Comparison of ENCODE assay signal across 8 mouse cellular contexts in the genomic region with DNA sequence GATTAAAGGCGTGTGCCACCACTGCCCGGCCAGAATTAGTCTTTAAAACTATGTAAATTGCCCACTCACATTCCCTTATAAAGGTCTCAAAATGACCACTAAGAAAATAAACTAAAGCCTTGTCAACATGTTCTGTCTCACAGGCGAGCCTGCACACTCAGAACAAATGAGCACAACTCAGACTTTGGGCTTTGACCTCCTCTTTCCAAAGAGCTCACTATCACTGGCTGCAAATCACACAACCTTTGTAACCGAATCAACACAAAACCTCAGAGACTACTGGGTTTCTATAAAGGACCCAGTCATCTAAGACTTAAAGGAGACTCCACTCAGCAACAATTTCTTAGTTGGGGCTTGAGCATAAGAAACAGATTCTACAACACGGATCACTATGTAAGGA. TPM values are rescaled to one million over a fixed set of nuclear protein-coding genes. Genes with fewer than 3 reads are reported as not detected.
DNase-seq lines count a peak whose midpoint lies in the region; ATAC-seq and TF ChIP-seq lines count a peak whose summit lies in the region.

No protein-coding gene starts in this region.

- H3K27ac ChIP-seq in gastrocnemius, adult 2 months: peak overlapping the region; percentile 98
- H3K27ac ChIP-seq in ES-E14 (ENCODE audit: insufficient read depth, low read depth, low read length, poor library complexity, severe bottlenecking): no peak overlapping the region
- H3K27ac ChIP-seq in hindbrain, embryonic 13.5 days: no peak overlapping the region
- peak overlapping the region; percentile 96 for H3K27ac ChIP-seq in liver, embryonic 15.5 days (replicated peaks)

- intact Hi-C loops in gastrocnemius, adult 2 months (cut with DNase I): no loop called here

- H3K27me3 ChIP-seq in hindbrain, embryonic 13.5 days: no peaks in the 10 kb centered on the region
- no peaks in the 10 kb centered on the region for H3K27me3 ChIP-seq in liver, embryonic 15.5 days

- DNase-seq in gastrocnemius, adult 2 months: no peak
- DNase-seq in gastrocnemius, postnatal 4 days (ENCODE audit: low spot score in 2 of 2): no peak
- DNase-seq in ES-E14 (ENCODE audit: low read depth, low spot score): no peak
- no peak for DNase-seq in urinary bladder, adult 18-20 months (ENCODE audit: low spot score in 2 of 2)
- no peak for DNase-seq in thymus, postnatal 10 days (ENCODE audit: low spot score in 2 of 2)

- peaks cover 10 to 17% of the 10 kb centered on the region in 2 experiments; a peak in 3 of 4 replicates for H3K4me1 ChIP-seq in ES-E14 (ENCODE audit: control insufficient read depth in 2 of 2, insufficient read depth in 2 of 2, low read length in 2 of 2, poor library complexity in 1 of 2)
- peaks cover 45% of the 10 kb centered on the region for H3K4me1 ChIP-seq in hindbrain, embryonic 13.5 days (replicated peaks)
- peaks cover 88% of the 10 kb centered on the region for H3K4me1 ChIP-seq in liver, embryonic 15.5 days (replicated peaks)

- H3K36me3 ChIP-seq in ES-E14 (ENCODE audit: control insufficient read depth, insufficient read depth, low read length, poor library complexity, severe bottlenecking): peaks cover 9% of the 10 kb centered on the region; the same call in 1 of the 2 replicates
- H3K36me3 ChIP-seq in hindbrain, embryonic 13.5 days: no peaks in the 10 kb centered on the region
- H3K36me3 ChIP-seq in liver, embryonic 15.5 days (replicated peaks): 0 out of 2 replicates have a peak, but pooled peaks cover 6% of the 10 kb centered on the region

- TF ChIP-seq CTCF in gastrocnemius, adult 2 months (IDR thresholded peaks at IDR 0.05): no peak

- H3K9ac ChIP-seq in ES-E14 (ENCODE audit: insufficient read depth, low read depth, low read length, poor library complexity, severe bottlenecking): peak overlapping the region; percentile 90; the same call in 1 of the 2 replicates
- H3K9ac ChIP-seq in hindbrain, embryonic 13.5 days: peak overlapping the region; percentile 98
- H3K9ac ChIP-seq in liver, embryonic 15.5 days: peak overlapping the region; percentile 96

- ATAC-seq in hindbrain, embryonic 13.5 days (ENCODE audit: low FRiP score): no peak
- no peak for ATAC-seq in liver, embryonic 15.5 days (ENCODE audit: insufficient read depth)
- no peak for ATAC-seq in megakaryocyte-erythroid progenitor cell, adult 5-6 weeks (replicated peaks; ENCODE audit: low FRiP score, low TSS enrichment, poor library complexity, severe bottlenecking)

- H3K9me3 ChIP-seq in ES-E14 (ENCODE audit: control insufficient read depth, insufficient read depth, low read depth, low read length): no peaks in the 10 kb centered on the region
- H3K9me3 ChIP-seq in hindbrain, embryonic 13.5 days: no peaks in the 10 kb centered on the region
- no peaks in the 10 kb centered on the region for H3K9me3 ChIP-seq in liver, embryonic 15.5 days (replicated peaks)

- WGBS in hindbrain, embryonic 13.5 days: 80% methylated on average over 5 of the region's 5 CpGs
- WGBS in liver, embryonic 15.5 days (ENCODE audit: insufficient replicate concordance): 33% methylated on average over 5 of the region's 5 CpGs

- H3K4me3 ChIP-seq in gastrocnemius, adult 2 months: peak overlapping the region; percentile 95
- peak overlapping the region; percentile 73 to 93; a peak in 2 of 4 replicates for H3K4me3 ChIP-seq in ES-E14 (ENCODE audit: insufficient read depth in 1 of 2, low read depth in 1 of 2, low read length in 2 of 2, poor library complexity in 1 of 2, severe bottlenecking in 1 of 2)
- peak overlapping the region; percentile 92 for H3K4me3 ChIP-seq in hindbrain, embryonic 13.5 days
- H3K4me3 ChIP-seq in liver, embryonic 15.5 days (replicated peaks): peak overlapping the region; percentile 89

- H3K4me2 ChIP-seq in hindbrain, embryonic 13.5 days: peak overlapping the region; percentile 99
- H3K4me2 ChIP-seq in liver, embryonic 15.5 days: peak overlapping the region; percentile 95

- in situ Hi-C loops in ES-E14 (cut with MboI; ENCODE audit: low sequenced_read_pairs in 2 of 2, unreplicated experiment in 2 of 2): no loop called here

TF ChIP-seq in ES-E14, 5 proteins besides CTCF, POLR2A, EP300 and RAD21:
- no peak for TF ChIP-seq CHD2 (IDR thresholded peaks at IDR 0.05; ENCODE audit: low read depth, low read length)
- no peak for TF ChIP-seq MAFK (IDR thresholded peaks at IDR 0.05; ENCODE audit: insufficient read depth, low read depth, low read length)
- no peak for TF ChIP-seq HCFC1 (IDR thresholded peaks at IDR 0.05; ENCODE audit: borderline replicate concordance, insufficient read depth, low read length)
- TF ChIP-seq ZC3H11A (IDR thresholded peaks at IDR 0.05; ENCODE audit: borderline replicate concordance, low read depth, low read length): no peak
- TF ChIP-seq ZNF384 (IDR thresholded peaks at IDR 0.05; ENCODE audit: low read depth, low read length): no peak
TF ChIP-seq in ES-E14: peak in this region for 0.

RNA-seq across cellular contexts. Expression of a gene that starts 9.3 kb away (rescaled TPM):
- 10 to 100 TPM; 18.6 to 22.4 TPM for total RNA-seq in gastrocnemius, adult 2 months (2021)
- 10 to 100 TPM; 37.9 to 41.3 TPM for total RNA-seq in gastrocnemius, postnatal 4 days (2021)
- 84.7 and 90.6 TPM in 2 replicates for total RNA-seq in ES-E14 (2012; rRNA removed)
- 27.6 and 29.7 TPM in 2 replicates for polyA plus RNA-seq in hindbrain, embryonic 13.5 days (2015; fragmentation: Nextera tagmentation; extraction: Ambion mirVana)
- polyA plus RNA-seq in liver, embryonic 15.5 days (2015; fragmentation: Nextera tagmentation; extraction: Ambion mirVana): 11.7 and 13.1 TPM in 2 replicates
- 52.3 and 60.6 TPM in 2 replicates for total RNA-seq in megakaryocyte-erythroid progenitor cell, adult 5-6 weeks (2014; fragmentation: Nextera tagmentation)
- 43.0 and 54.0 TPM in 2 replicates for total RNA-seq in megakaryocyte-erythroid progenitor cell, adult 5-6 weeks (2017)

RNA-seq across cellular contexts. Expression of a gene that starts 9.5 kb away (rescaled TPM):
- total RNA-seq in gastrocnemius, adult 2 months (2021): 10 to 100 TPM; 31.1 to 42.1 TPM
- 10 to 100 TPM; 55.3 to 63.3 TPM for total RNA-seq in gastrocnemius, postnatal 4 days (2021)
- 57.8 and 64.7 TPM in 2 replicates for total RNA-seq in ES-E14 (2012; rRNA removed)
- 56.6 and 58.7 TPM in 2 replicates for polyA plus RNA-seq in hindbrain, embryonic 13.5 days (2015; fragmentation: Nextera tagmentation; extraction: Ambion mirVana)
- 117 TPM in 2 replicates for polyA plus RNA-seq in liver, embryonic 15.5 days (2015; fragmentation: Nextera tagmentation; extraction: Ambion mirVana)
- 88.4 and 102 TPM in 2 replicates for total RNA-seq in megakaryocyte-erythroid progenitor cell, adult 5-6 weeks (2014; fragmentation: Nextera tagmentation)
- total RNA-seq in megakaryocyte-erythroid progenitor cell, adult 5-6 weeks (2017): 124 and 144 TPM in 2 replicates

RNA-seq across cellular contexts. Expression of a gene that starts 24.6 kb away (rescaled TPM):
- total RNA-seq in gastrocnemius, adult 2 months (2021): under 1 TPM in 1 of 2 experiments, not detected in 1; 0.33 TPM
- total RNA-seq in gastrocnemius, postnatal 4 days (2021): under 1 TPM; 0.73 to 0.93 TPM
- 12.0 and 28.1 TPM in 2 replicates for total RNA-seq in ES-E14 (2012; rRNA removed)
- 0.19 and 0.83 TPM in 2 replicates for polyA plus RNA-seq in hindbrain, embryonic 13.5 days (2015; fragmentation: Nextera tagmentation; extraction: Ambion mirVana)
- polyA plus RNA-seq in liver, embryonic 15.5 days (2015; fragmentation: Nextera tagmentation; extraction: Ambion mirVana): 8.1 and 10.0 TPM in 2 replicates
- total RNA-seq in megakaryocyte-erythroid progenitor cell, adult 5-6 weeks (2014; fragmentation: Nextera tagmentation): 15.2 and 16.4 TPM in 2 replicates
- 2.8 and 5.0 TPM in 2 replicates for total RNA-seq in megakaryocyte-erythroid progenitor cell, adult 5-6 weeks (2017)

RNA-seq across cellular contexts. Expression of a gene that starts 57.9 kb away (rescaled TPM):
- total RNA-seq in gastrocnemius, adult 2 months (2021): not detected
- total RNA-seq in gastrocnemius, postnatal 4 days (2021): 1 to 10 TPM in 1 of 2 experiments, under 1 TPM in 1; 0.93 to 1.3 TPM
- total RNA-seq in ES-E14 (2012; rRNA removed): 36.0 and 44.9 TPM in 2 replicates
- 0.22 and 0.34 TPM in 2 replicates for polyA plus RNA-seq in hindbrain, embryonic 13.5 days (2015; fragmentation: Nextera tagmentation; extraction: Ambion mirVana)
- polyA plus RNA-seq in liver, embryonic 15.5 days (2015; fragmentation: Nextera tagmentation; extraction: Ambion mirVana): 0.05 TPM in 1 of 2 replicates, not detected in the other
- not detected in 2 replicates for total RNA-seq in megakaryocyte-erythroid progenitor cell, adult 5-6 weeks (2014; fragmentation: Nextera tagmentation)
- total RNA-seq in megakaryocyte-erythroid progenitor cell, adult 5-6 weeks (2017): 0.15 TPM in 1 of 2 replicates, not detected in the other

Comparison
In these comparisons a context has a peak if more than half of its experiments do, and no peak if none do; other contexts are left out.
1. H3K27ac ChIP-seq: peak in gastrocnemius, adult 2 months (single experiment) and liver, embryonic 15.5 days (single experiment); none in ES-E14 (single experiment) and hindbrain, embryonic 13.5 days (single experiment).
2. Peak in every context shown above with its lines, with median percentiles within 50 percentile points of each other: H3K4me3 ChIP-seq and H3K9ac ChIP-seq.